Mouse (Mus musculus) liver, adult 2 months (tissue): ENCODE data around the gene Fam50b. TPM values are rescaled to one million over a fixed set of nuclear protein-coding genes. Genes with fewer than 3 reads are reported as not detected.

ENCODE experiments used
- DNase-seq: peaks from one replicate; pipeline ENCODE4 v3.0.0-alpha.2; 2011; ENCODE audit warnings: low read depth, low spot score; ENCODE audit errors: extremely low read depth
- H3K27ac ChIP-seq: fragments of 200-500 bp; replicated peaks from 2 replicates; pipeline ENCODE4 v1.5.1; 2012; ENCODE audit warnings: low read depth, mild to moderate bottlenecking, control low read depth, inconsistent platforms, low read length; ENCODE audit not compliant: insufficient read depth
- H3K27me3 ChIP-seq: fragments of 200-500 bp; 2 replicates; pipeline ENCODE4 v1.6.1; 2012; ENCODE audit warnings: mild to moderate bottlenecking, moderate library complexity, low read length, inconsistent platforms; ENCODE audit not compliant: control insufficient read depth, insufficient read depth
- H3K36me3 ChIP-seq: fragments of 200-500 bp; 2 replicates; pipeline ENCODE4 v1.6.1; 2012; ENCODE audit warnings: low read length, inconsistent platforms; ENCODE audit not compliant: control insufficient read depth, insufficient read depth
- H3K4me1 ChIP-seq: fragments of 200-500 bp; 2 replicates; pipeline ENCODE4 v1.6.1; 2011; ENCODE audit warnings: low read length; ENCODE audit not compliant: control insufficient read depth, insufficient read depth
- H3K4me3 ChIP-seq: fragments of 200-500 bp; 2 replicates; pipeline ENCODE4 v1.5.1; 2011; ENCODE audit warnings: low read depth, mild to moderate bottlenecking, control low read depth, low read length, moderate library complexity; ENCODE audit not compliant: insufficient read depth
- H3K79me2 ChIP-seq: fragments of 200-500 bp; 2 replicates; pipeline ENCODE4 v1.6.1; 2012; ENCODE audit warnings: inconsistent platforms, mild to moderate bottlenecking, low read length, moderate library complexity; ENCODE audit not compliant: control insufficient read depth, insufficient read depth
- H3K9ac ChIP-seq: fragments of 200-500 bp; 2 replicates; pipeline ENCODE4 v1.6.1; 2012; ENCODE audit warnings: low read depth, mild to moderate bottlenecking, control low read depth, inconsistent platforms, low read length
- CTCF ChIP-seq: fragments of 200-500 bp; IDR thresholded peaks from 2 replicates; pipeline ENCODE4 v1.5.1; 2011; ENCODE audit warnings: low read depth, low read length, control low read depth
- POLR2A ChIP-seq: fragments of 200-500 bp; IDR thresholded peaks from 2 replicates; pipeline ENCODE4 v1.6.1; 2011; ENCODE audit warnings: low read length, control low read depth; ENCODE audit not compliant: insufficient read depth; ENCODE audit errors: extremely low read depth
- WGBS: fragments of 180-500 bp; shearing (Covaris S2); methylation state at CpG from one replicate; pipeline ENCODE4 v1.1.7; 2018; 5-methylcytosine and 5-hydroxymethylcytosine counted together
- polyA plus RNA-seq: library from polyadenylated mRNA; depleted of rRNA; stranded (reverse); fragments of >200 nt; gene quantifications from 2 replicates; pipeline ENCODE4 v1.2.3, GENCODE M21; 2012
- total RNA-seq: library from RNA; depleted of rRNA; stranded (reverse); fragments of >200 nt; gene quantifications from 2 replicates; pipeline ENCODE4 v1.2.3, GENCODE M21; 2014

Gene Fam50b
- total and polyA plus RNA-seq, 2 experiments: 0.59 TPM; not detected in 1

GRCm38 (mm10) chr13:34760518-34761287 lies 26.1 kb downstream of the Fam50b start:
- H3K9ac ChIP-seq: no peak overlapping the region
- WGBS: 68% methylated on average over 7 of the region's 7 CpGs
- no peaks in the 10 kb centered on the region for H3K27me3 ChIP-seq
- H3K36me3 ChIP-seq: no peaks in the 10 kb centered on the region
- no peak overlapping the region for H3K4me3 ChIP-seq
- TF ChIP-seq POLR2A (no peak), CTCF (no peak)
- H3K4me1 ChIP-seq: no peaks in the 10 kb centered on the region
- H3K27ac ChIP-seq: no peak overlapping the region
- H3K79me2 ChIP-seq: no peaks in the 10 kb centered on the region
- DNase-seq: no peak

- no peak for DNase-seq
- H3K36me3 ChIP-seq: no peaks in the 10 kb centered on the region
- no peaks in the 10 kb centered on the region for H3K79me2 ChIP-seq
- H3K9ac ChIP-seq: no peak overlapping the region
- TF ChIP-seq POLR2A: no peak
- TF ChIP-seq CTCF: no peak
- H3K4me1 ChIP-seq: no peaks in the 10 kb centered on the region
- H3K4me3 ChIP-seq: no peak overlapping the region
- 83% methylated on average over 5 of the region's 5 CpGs for WGBS
- H3K27me3 ChIP-seq: no peaks in the 10 kb centered on the region
- no peak overlapping the region for H3K27ac ChIP-seq
These were observed 27.5 kb downstream of the Fam50b start for GRCm38 (mm10) chr13:34762136-34762535.

GRCm38 (mm10) chr13:34762865-34763264 lies 28.2 kb downstream of the Fam50b start:
- no peak for TF ChIP-seq POLR2A
- no peak for TF ChIP-seq CTCF
- H3K4me3 ChIP-seq: no peak overlapping the region
- H3K4me1 ChIP-seq: no peaks in the 10 kb centered on the region
- no peaks in the 10 kb centered on the region for H3K36me3 ChIP-seq
- no peaks in the 10 kb centered on the region for H3K27me3 ChIP-seq
- WGBS: 50% methylated on average over 4 of the region's 4 CpGs
- no peak overlapping the region for H3K27ac ChIP-seq
- H3K79me2 ChIP-seq: no peaks in the 10 kb centered on the region
- no peak overlapping the region for H3K9ac ChIP-seq
- no peak for DNase-seq

- no peaks in the 10 kb centered on the region for H3K36me3 ChIP-seq
- H3K79me2 ChIP-seq: no peaks in the 10 kb centered on the region
- H3K9ac ChIP-seq: no peak overlapping the region
- no peaks in the 10 kb centered on the region for H3K4me1 ChIP-seq
- peak; percentile 65 for DNase-seq
- 39% methylated on average over 5 of the region's 5 CpGs for WGBS
- no peaks in the 10 kb centered on the region for H3K27me3 ChIP-seq
- H3K27ac ChIP-seq: no peak overlapping the region
- H3K4me3 ChIP-seq: no peak overlapping the region
- TF ChIP-seq CTCF: no peak
- TF ChIP-seq POLR2A: no peak
These were observed 30.6 kb downstream of the Fam50b start for GRCm38 (mm10) chr13:34765269-34765668.

GRCm38 (mm10) chr13:34766572-34766971 lies 31.9 kb downstream of the Fam50b start:
- Histone ChIP-seq H3K4me3 (no peak overlapping the region), H3K79me2 (no peaks in the 10 kb centered on the region), H3K27ac (no peak overlapping the region), H3K27me3 (no peaks in the 10 kb centered on the region), H3K36me3 (no peaks in the 10 kb centered on the region), H3K4me1 (no peaks in the 10 kb centered on the region), H3K9ac (no peak overlapping the region)
- 66% methylated on average over 4 of the region's 4 CpGs for WGBS
- TF ChIP-seq CTCF (no peak), POLR2A (no peak)
- DNase-seq: no peak
